Mouse (Mus musculus): ENCODE measurements at regions not wholly inside any gene's neighbourhood (a gene's known extent, or its start where the extent isn't known, plus 50 kb on each side); places are given as distances from the start of the nearest gene placed in this dataset.
A peak's percentile ranks its signal among the peaks of the same experiment; 100 is the strongest.

DNA sequence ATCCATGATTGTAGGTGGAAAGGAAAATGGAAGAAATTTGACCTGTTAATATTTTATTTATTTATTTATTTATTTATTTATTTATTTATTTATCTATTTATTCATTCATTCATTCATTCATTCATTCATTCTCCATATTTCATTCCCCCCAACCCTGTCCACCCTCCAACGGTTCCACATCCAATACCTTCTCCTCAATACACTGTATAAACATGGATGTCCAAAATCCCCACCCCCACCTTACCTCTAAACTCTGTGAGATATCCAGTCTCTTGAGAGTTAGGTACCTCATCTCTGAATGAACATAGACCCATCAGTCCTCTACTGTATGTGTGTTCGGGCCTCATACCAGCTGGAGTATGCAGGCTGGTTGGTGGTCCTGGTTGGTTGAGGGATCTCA, 212.2 kb downstream of the Cdh7 start:
- no peak for DNase-seq

DNA sequence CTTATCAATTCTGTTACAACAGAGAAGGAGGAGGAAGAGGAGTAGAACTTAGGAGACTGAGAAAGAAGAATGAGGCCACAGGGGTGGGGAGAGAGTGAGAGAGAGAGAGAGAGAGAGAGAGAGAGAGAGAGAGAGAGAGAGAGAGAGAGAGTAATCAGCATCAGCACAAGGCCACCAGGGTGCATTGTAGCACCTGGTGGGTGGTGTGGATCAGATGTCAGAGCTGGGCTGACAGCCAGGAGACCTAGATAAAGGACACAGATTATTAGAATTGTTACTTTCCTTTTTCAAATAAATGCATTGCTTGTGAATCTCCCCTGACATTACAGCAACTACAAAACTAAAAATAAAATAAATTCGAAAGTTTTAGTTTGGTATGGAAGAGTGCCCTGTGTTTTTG, 233.7 kb downstream of the Cdh7 start:
- no peak for DNase-seq

DNA sequence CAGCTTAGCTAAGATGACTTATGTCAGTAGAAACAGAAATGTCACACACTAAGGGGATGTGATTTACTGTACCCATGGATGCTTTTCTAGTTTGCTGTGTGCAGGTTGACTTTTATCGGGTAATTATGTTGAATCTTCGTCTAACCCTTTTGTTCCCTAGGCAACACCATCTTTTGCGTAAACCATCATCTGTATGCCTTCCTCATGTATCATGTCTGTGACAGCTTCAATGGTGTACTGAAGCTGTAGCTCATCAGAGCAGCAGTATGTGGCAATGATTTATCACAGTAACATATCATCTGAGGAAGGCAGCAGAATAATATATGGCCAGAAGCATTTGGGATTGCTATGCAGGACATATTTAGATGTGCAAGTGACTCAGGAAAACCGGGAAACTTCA, 264.0 kb downstream of the Cdh7 start:
- DNase-seq: peak; percentile 2

All from embryo, embryonic 11 days (tissue).